Comparison of ENCODE assay signal across 17 mouse cellular contexts in the genomic region with DNA sequence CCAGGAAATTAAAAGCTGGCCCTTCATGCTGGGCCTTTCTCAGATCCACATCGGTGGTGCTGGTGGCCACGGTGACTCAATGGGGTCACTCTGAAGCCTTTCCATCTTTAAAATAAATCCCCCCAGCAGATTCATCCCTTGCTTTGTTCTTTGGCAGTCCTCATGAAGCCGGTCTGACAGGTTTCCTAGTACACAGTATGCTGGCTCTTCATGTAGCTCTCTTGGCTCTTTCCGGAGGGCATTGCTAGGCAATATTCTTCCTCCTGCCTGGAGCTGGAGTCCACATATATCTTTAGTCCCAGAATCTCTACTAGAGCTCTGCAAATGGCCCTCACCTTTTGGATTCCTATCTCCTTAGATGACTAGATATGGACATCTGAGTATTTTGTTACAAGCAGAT.
"Had no signal": no experiment of that assay in that cellular context is flagged by ENCODE, and none has a peak within 500 bp of the region (broad histone marks: within the 10 kb centered on the region; RNA-seq: fewer than 3 reads in every experiment).

No protein-coding gene starts in this region.

- H3K4me1 ChIP-seq: liver, embryonic 13.5 days; liver, embryonic 15.5 days; lung, embryonic 15.5 days; megakaryocyte, embryonic 14.5 days; midbrain, embryonic 13.5 days; midbrain, embryonic 15.5 days; neural tube, embryonic 12.5 days; stomach, embryonic 15.5 days had no signal

- H3K4me2 ChIP-seq: liver, embryonic 13.5 days; liver, embryonic 15.5 days; lung, embryonic 15.5 days; midbrain, embryonic 11.5 days; midbrain, embryonic 13.5 days; midbrain, embryonic 15.5 days; neural tube, embryonic 12.5 days; stomach, embryonic 15.5 days had no signal

- ATAC-seq: liver, postnatal 0 days; midbrain, embryonic 13.5 days; midbrain, embryonic 15.5 days had no signal

- H3K27me3 ChIP-seq: liver, embryonic 13.5 days; liver, embryonic 15.5 days; lung, embryonic 15.5 days; megakaryocyte, embryonic 14.5 days; midbrain, embryonic 13.5 days; midbrain, embryonic 15.5 days; neural tube, embryonic 12.5 days; stomach, embryonic 15.5 days had no signal

- H3K36me3 ChIP-seq: liver, embryonic 13.5 days; liver, embryonic 15.5 days; lung, embryonic 15.5 days; midbrain, embryonic 13.5 days; midbrain, embryonic 15.5 days; neural tube, embryonic 12.5 days; stomach, embryonic 15.5 days had no signal

- H3K4me3 ChIP-seq: liver, embryonic 13.5 days; liver, embryonic 15.5 days; lung, embryonic 15.5 days; megakaryocyte, embryonic 14.5 days; midbrain, embryonic 13.5 days; midbrain, embryonic 15.5 days; neural tube, embryonic 12.5 days; stomach, embryonic 15.5 days had no signal

- H3K9ac ChIP-seq: liver, embryonic 13.5 days; liver, embryonic 15.5 days; liver, postnatal 0 days; lung, embryonic 15.5 days; midbrain, embryonic 13.5 days; midbrain, embryonic 15.5 days; neural tube, embryonic 12.5 days; stomach, embryonic 15.5 days had no signal

- DNase-seq: liver, embryonic 13.5 days; liver, postnatal 0 days; lung, postnatal 10 days; right cerebral cortex, postnatal 14 days; thymus, adult 2 months; thymus, postnatal 25 days; thymus, postnatal 4 days had no signal

- H3K9me3 ChIP-seq: liver, embryonic 13.5 days; liver, embryonic 15.5 days; lung, embryonic 15.5 days; midbrain, embryonic 15.5 days; neural tube, embryonic 12.5 days; stomach, embryonic 15.5 days had no signal

- H3K27ac ChIP-seq: liver, embryonic 13.5 days; liver, embryonic 15.5 days; lung, embryonic 15.5 days; macrophage; midbrain, embryonic 13.5 days; midbrain, embryonic 15.5 days; neural tube, embryonic 12.5 days; stomach, embryonic 15.5 days; stomach, postnatal 0 days had no signal
